Mouse (Mus musculus): ENCODE data around the gene Lmntd1.

- TF ChIP-seq CTCF (IDR thresholded peaks at IDR 0.05; ENCODE audit: insufficient read depth, low read depth, low read length): no peak
- TF ChIP-seq POLR2A (IDR thresholded peaks at IDR 0.05; ENCODE audit: insufficient read depth, low read depth, low read length): no peak
Observed at GRCm38 (mm10) chr6:145538787-145539567, 75.1 kb downstream of the Lmntd1 start.

Measured in olfactory bulb, adult 2 months (tissue).